Mouse (Mus musculus) limb, embryonic 14.5 days (tissue): Measurements from ENCODE around the gene Clcnkb. TPM values are rescaled to one million over a fixed set of nuclear protein-coding genes. Genes with fewer than 3 reads are reported as not detected.

Experiments used
- ATAC-seq: fragments of 200-750 bp; cut with Nextera tagmentation; 2 replicates; pipeline ENCODE4 v1.8.0; 2017; ENCODE audit warnings: low read depth, moderate number of reproducible peaks, moderate TSS enrichment; ENCODE audit not compliant: low FRiP score
- DNase-seq: peaks from one replicate; pipeline ENCODE4 v3.0.0-alpha.2; 2015; ENCODE audit warnings: low spot score
- H3K27ac ChIP-seq: fragments of 300-500 bp; sonication (generic); replicated peaks from 2 replicates; pipeline ENCODE4 v1.5.1; 2014; ENCODE audit warnings: low read depth, mild to moderate bottlenecking, low read length, moderate library complexity, mixed read lengths
- H3K27me3 ChIP-seq: fragments of 300-500 bp; sonication (generic); 2 replicates; pipeline ENCODE4 v1.6.1; 2014; ENCODE audit warnings: low read length, mixed read lengths; ENCODE audit not compliant: control insufficient read depth, insufficient read depth
- H3K36me3 ChIP-seq: fragments of 300-500 bp; sonication (generic); 2 replicates; pipeline ENCODE4 v1.6.1; 2014; ENCODE audit warnings: mild to moderate bottlenecking, low read length, moderate library complexity, mixed read lengths; ENCODE audit not compliant: control insufficient read depth, insufficient read depth
- H3K4me1 ChIP-seq: fragments of 300-500 bp; sonication (generic); 2 replicates; pipeline ENCODE4 v1.6.1; 2014; ENCODE audit warnings: antibody characterized with exemption, low read length, mixed read lengths; ENCODE audit not compliant: control insufficient read depth, insufficient read depth
- H3K4me2 ChIP-seq: fragments of 300-500 bp; sonication (generic); replicated peaks from 2 replicates; pipeline ENCODE4 v1.6.1; 2014; ENCODE audit warnings: low read depth, mild to moderate bottlenecking, low read length, moderate library complexity; ENCODE audit not compliant: severe bottlenecking
- H3K4me3 ChIP-seq: fragments of 300-500 bp; sonication (generic); replicated peaks from 2 replicates; pipeline ENCODE4 v1.5.1; 2014; ENCODE audit warnings: low read length
- H3K9ac ChIP-seq: fragments of 300-500 bp; sonication (generic); 2 replicates; pipeline ENCODE4 v1.6.1; 2014; ENCODE audit warnings: mild to moderate bottlenecking, low read depth, low read length, moderate library complexity; ENCODE audit not compliant: severe bottlenecking
- H3K9me3 ChIP-seq: fragments of 300-500 bp; sonication (generic); 2 replicates; pipeline ENCODE4 v1.6.1; 2016; ENCODE audit warnings: low read length; ENCODE audit not compliant: control insufficient read depth
- POLR2A ChIP-seq: fragments of 200-500 bp; IDR thresholded peaks from 2 replicates; pipeline ENCODE4 v1.8.0; 2012; ENCODE audit warnings: inconsistent platforms, mild to moderate bottlenecking, moderate library complexity, borderline replicate concordance; ENCODE audit not compliant: insufficient read depth, insufficient read length; ENCODE audit errors: extremely low read depth
- WGBS: fragments of 180-500 bp; shearing (Covaris S2); extraction: QIAGEN DNeasy Blood & Tissue Kit; methylation state at CpG from one replicate; pipeline ENCODE4 v1.1.7; 2014; 5-methylcytosine and 5-hydroxymethylcytosine counted together
- polyA plus RNA-seq, 2 experiments: library from polyadenylated mRNA; depleted of rRNA in 1 of 2; stranded (reverse) in 1 of 2; unstranded in 1 of 2; fragments of >200 nt; fragmentation: Nextera tagmentation in 1 of 2; extraction: Ambion mirVana in 1 of 2; gene quantifications; 2 replicates each; pipeline versions ENCODE4 v1.2.1 to v1.2.3; 2012 to 2014

Clcnkb gene
- polyA plus RNA-seq, 2 experiments: 0.21 TPM; not detected in 1

GRCm38 (mm10) chr4:141460481-141460880 lies 44.7 kb upstream of the Clcnkb start:
- DNase-seq (no peak), ATAC-seq (no peak)
- Histone ChIP-seq H3K4me2 (no peak overlapping the region), H3K27me3 (no peaks in the 10 kb centered on the region), H3K27ac (no peak overlapping the region), H3K9ac (no peak overlapping the region), H3K4me3 (no peak overlapping the region), H3K4me1 (0 out of 2 replicates have a peak, but pooled peaks cover 4% of the 10 kb centered on the region), H3K9me3 (no peaks in the 10 kb centered on the region), H3K36me3 (peaks cover 59% of the 10 kb centered on the region)
- no peak for TF ChIP-seq POLR2A
- WGBS: 92% methylated on average over 4 of the region's 4 CpGs

- no peak overlapping the region for H3K27ac ChIP-seq
- no peak for DNase-seq
- peaks cover 52% of the 10 kb centered on the region for H3K36me3 ChIP-seq
- H3K9ac ChIP-seq: no peak overlapping the region
- no peak overlapping the region for H3K4me2 ChIP-seq
- H3K4me3 ChIP-seq: no peak overlapping the region
- no peak for TF ChIP-seq POLR2A
- H3K9me3 ChIP-seq: no peaks in the 10 kb centered on the region
- 0 out of 2 replicates have a peak, but pooled peaks cover 4% of the 10 kb centered on the region for H3K4me1 ChIP-seq
- 81% methylated on average over 9 of the region's 9 CpGs for WGBS
- ATAC-seq: no peak
- no peaks in the 10 kb centered on the region for H3K27me3 ChIP-seq
These were observed 44.0 kb upstream of the Clcnkb start for GRCm38 (mm10) chr4:141459766-141460165.

GRCm38 (mm10) chr4:141458888-141459287 lies 43.1 kb upstream of the Clcnkb start:
- Histone ChIP-seq H3K9ac (no peak overlapping the region), H3K4me2 (no peak overlapping the region), H3K27me3 (no peaks in the 10 kb centered on the region), H3K36me3 (peaks cover 43% of the 10 kb centered on the region), H3K9me3 (no peaks in the 10 kb centered on the region), H3K27ac (no peak overlapping the region; the same call in 1 of the 2 replicates), H3K4me3 (no peak overlapping the region), H3K4me1 (0 out of 2 replicates have a peak, but pooled peaks cover 4% of the 10 kb centered on the region)
- WGBS: 67% methylated on average over 3 of the region's 3 CpGs
- TF ChIP-seq POLR2A: no peak
- no peak for ATAC-seq
- no peak for DNase-seq

- Histone ChIP-seq H3K27ac (0 out of 2 replicates have a peak overlapping the region, but pooled peaks have one; percentile 21), H3K9me3 (no peaks in the 10 kb centered on the region), H3K4me1 (0 out of 2 replicates have a peak, but pooled peaks cover 4% of the 10 kb centered on the region), H3K9ac (0 out of 2 replicates have a peak overlapping the region, but pooled peaks have one; percentile 13), H3K36me3 (peaks cover 39% of the 10 kb centered on the region), H3K27me3 (no peaks in the 10 kb centered on the region), H3K4me2 (no peak overlapping the region), H3K4me3 (no peak overlapping the region)
- ATAC-seq (peak; percentile 45; the same call in 1 of the 2 replicates), DNase-seq (no peak)
- 9% methylated on average over 7 of the region's 7 CpGs for WGBS
- TF ChIP-seq POLR2A: no peak
These were observed 42.4 kb upstream of the Clcnkb start for GRCm38 (mm10) chr4:141458236-141458635.

GRCm38 (mm10) chr4:141456193-141456938 lies 40.6 kb upstream of the Clcnkb start:
- peaks cover 38% of the 10 kb centered on the region for H3K36me3 ChIP-seq
- no peak overlapping the region for H3K4me2 ChIP-seq
- H3K27ac ChIP-seq: no peak overlapping the region
- TF ChIP-seq POLR2A: no peak
- 95% methylated on average over 14 of the region's 14 CpGs for WGBS
- no peaks in the 10 kb centered on the region for H3K27me3 ChIP-seq
- 0 out of 2 replicates have a peak, but pooled peaks cover 4% of the 10 kb centered on the region for H3K4me1 ChIP-seq
- ATAC-seq (no peak), DNase-seq (no peak)
- H3K9me3 ChIP-seq: no peaks in the 10 kb centered on the region
- H3K9ac ChIP-seq: no peak overlapping the region
- H3K4me3 ChIP-seq: no peak overlapping the region
